Mouse (Mus musculus) lung, postnatal 0 days (tissue): ENCODE results near the gene Rdh12.

Experiments
- CTCF ChIP-seq: IDR thresholded peaks from 2 replicates; pipeline ENCODE4 v1.5.1; 2016; ENCODE audit warnings: antibody characterized with exemption, mild to moderate bottlenecking
- EP300 ChIP-seq: IDR thresholded peaks from 2 replicates; pipeline ENCODE4 v1.6.1; 2016; ENCODE audit warnings: antibody characterized with exemption, mild to moderate bottlenecking, control low read depth

DNA sequence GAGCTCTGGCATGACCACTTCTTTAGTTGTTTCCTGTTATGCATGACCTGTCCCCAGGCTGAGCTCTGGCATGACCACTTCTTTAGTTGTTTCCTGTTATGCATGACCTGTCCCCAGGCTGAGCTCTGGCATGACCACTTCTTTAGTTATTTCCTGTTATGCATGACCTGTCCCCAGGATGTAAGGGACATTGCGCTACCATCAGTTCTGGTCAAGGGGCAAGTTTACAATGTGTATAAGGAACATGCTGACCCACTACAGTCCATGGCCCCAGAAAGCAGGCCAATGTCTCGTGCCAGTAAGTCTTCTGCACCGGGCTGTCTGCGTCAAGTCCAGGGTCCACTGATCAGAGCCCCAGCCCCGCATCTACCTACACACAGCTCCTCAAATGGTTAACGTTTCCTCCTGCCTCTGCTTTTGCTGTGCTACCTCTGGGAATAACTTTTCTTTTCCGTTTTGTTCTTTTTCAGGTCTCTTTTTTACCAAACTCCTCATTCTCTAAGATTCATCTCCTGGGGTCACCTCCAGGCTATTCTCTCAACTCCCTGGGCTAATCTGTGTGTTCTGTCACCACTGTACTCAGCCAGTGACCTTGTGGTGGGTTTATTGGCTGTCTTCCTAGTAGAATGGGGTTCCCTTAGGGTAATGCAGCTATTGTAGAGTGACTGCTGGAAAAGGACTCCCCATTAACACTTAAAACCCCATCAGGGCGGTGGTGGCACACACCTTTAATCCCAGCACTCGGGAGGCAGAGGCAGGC lies 44.8 kb downstream of the Rdh12 start:
- TF ChIP-seq CTCF (no peak), EP300 (0 out of 2 replicates have a peak, but pooled peaks have one; percentile 16)
